Mouse (Mus musculus): ENCODE data around the gene Epb41l1. TPM values are rescaled to one million over a fixed set of nuclear protein-coding genes. Genes with fewer than 3 reads are reported as not detected.
A peak's percentile ranks its signal among the peaks of the same experiment; 100 is the strongest.

The Epb41l1 gene
- polyA plus RNA-seq, 1 experiment, result 38.1 TPM

- Histone ChIP-seq H3K27me3 (replicated peaks; ENCODE audit: control insufficient read depth, insufficient read depth, low read length) (no peaks in the 10 kb centered on the region), H3K4me3 (ENCODE audit: insufficient read depth, low read depth, low read length) (no peak overlapping the region), H3K27ac (ENCODE audit: insufficient read depth, low read depth, low read length) (no peak overlapping the region), H3K36me3 (ENCODE audit: control insufficient read depth, insufficient read depth, low read length) (no peaks in the 10 kb centered on the region), H3K4me1 (ENCODE audit: control insufficient read depth, insufficient read depth, low read length) (no peaks in the 10 kb centered on the region)
- 74% methylated on average over 2 of the region's 2 CpGs for WGBS
- TF ChIP-seq POLR2A (IDR thresholded peaks at IDR 0.05; ENCODE audit: low read depth, low read length), result no peak
- no peak for TF ChIP-seq CTCF (conservative IDR thresholded peaks at IDR 0.05; ENCODE audit: insufficient read depth, insufficient read length, low read depth, low read length)
- DNase-seq, result no peak
These were observed 5.7 kb upstream of the Epb41l1 start for GRCm38 (mm10) chr2:156414996-156415395.

- Histone ChIP-seq H3K36me3 (ENCODE audit: control insufficient read depth, insufficient read depth, low read length) (no peaks in the 10 kb centered on the region), H3K27me3 (replicated peaks; ENCODE audit: control insufficient read depth, insufficient read depth, low read length) (no peaks in the 10 kb centered on the region), H3K27ac (ENCODE audit: insufficient read depth, low read depth, low read length) (no peak overlapping the region), H3K4me1 (ENCODE audit: control insufficient read depth, insufficient read depth, low read length) (0 out of 2 replicates have a peak, but pooled peaks cover 2% of the 10 kb centered on the region), H3K4me3 (ENCODE audit: insufficient read depth, low read depth, low read length) (no peak overlapping the region)
- 79% methylated on average over 5 of the region's 5 CpGs for WGBS
- TF ChIP-seq POLR2A (IDR thresholded peaks at IDR 0.05; ENCODE audit: low read depth, low read length), result no peak
- no peak for TF ChIP-seq CTCF (conservative IDR thresholded peaks at IDR 0.05; ENCODE audit: insufficient read depth, insufficient read length, low read depth, low read length)
- DNase-seq, result no peak
These were observed 5.0 kb upstream of the Epb41l1 start for GRCm38 (mm10) chr2:156415674-156416073.

GRCm38 (mm10) chr2:156417194-156417593 is 3.5 kb upstream of the Epb41l1 start:
- Histone ChIP-seq H3K27me3 (replicated peaks; ENCODE audit: control insufficient read depth, insufficient read depth, low read length) (no peaks in the 10 kb centered on the region), H3K4me3 (ENCODE audit: insufficient read depth, low read depth, low read length) (no peak overlapping the region), H3K4me1 (ENCODE audit: control insufficient read depth, insufficient read depth, low read length) (0 out of 2 replicates have a peak, but pooled peaks cover 2% of the 10 kb centered on the region), H3K36me3 (ENCODE audit: control insufficient read depth, insufficient read depth, low read length) (no peaks in the 10 kb centered on the region), H3K27ac (ENCODE audit: insufficient read depth, low read depth, low read length) (no peak overlapping the region)
- TF ChIP-seq CTCF (conservative IDR thresholded peaks at IDR 0.05; ENCODE audit: insufficient read depth, insufficient read length, low read depth, low read length), result no peak
- no peak for TF ChIP-seq POLR2A (IDR thresholded peaks at IDR 0.05; ENCODE audit: low read depth, low read length)
- 21% methylated on average over 1 of the region's 1 CpGs for WGBS
- DNase-seq, result no peak

DNA sequence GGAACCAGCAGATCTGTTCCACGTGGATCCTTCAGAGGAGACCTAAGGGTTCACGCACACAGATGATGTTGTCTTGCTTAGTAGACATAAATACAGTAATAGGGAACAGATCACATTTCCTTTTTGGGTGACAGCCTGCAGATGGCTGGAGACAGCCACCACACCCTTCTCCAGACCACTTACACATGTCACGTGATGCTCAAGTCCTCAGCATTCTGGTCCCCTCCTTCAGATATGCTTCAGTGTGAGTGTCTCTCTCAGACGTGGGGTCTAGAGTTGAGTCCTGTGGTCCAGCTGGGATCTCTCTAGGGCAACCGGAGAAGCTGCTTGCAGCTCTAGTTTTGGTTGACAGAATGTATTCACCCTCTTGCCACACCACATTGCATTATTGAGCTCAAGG is 2.2 kb upstream of the Epb41l1 start:
- Histone ChIP-seq H3K4me1 (ENCODE audit: control insufficient read depth, insufficient read depth, low read length) (0 out of 2 replicates have a peak, but pooled peaks cover 2% of the 10 kb centered on the region), H3K27ac (ENCODE audit: insufficient read depth, low read depth, low read length) (no peak overlapping the region), H3K36me3 (ENCODE audit: control insufficient read depth, insufficient read depth, low read length) (no peaks in the 10 kb centered on the region), H3K27me3 (replicated peaks; ENCODE audit: control insufficient read depth, insufficient read depth, low read length) (no peaks in the 10 kb centered on the region), H3K4me3 (ENCODE audit: insufficient read depth, low read depth, low read length) (no peak overlapping the region)
- DNase-seq, result no peak
- WGBS, result 85% methylated on average over 5 of the region's 5 CpGs
- TF ChIP-seq POLR2A (IDR thresholded peaks at IDR 0.05; ENCODE audit: low read depth, low read length) (no peak), CTCF (conservative IDR thresholded peaks at IDR 0.05; ENCODE audit: insufficient read depth, insufficient read length, low read depth, low read length) (no peak)

- no peak for DNase-seq
- Histone ChIP-seq H3K27me3 (replicated peaks; ENCODE audit: control insufficient read depth, insufficient read depth, low read length) (no peaks in the 10 kb centered on the region), H3K27ac (ENCODE audit: insufficient read depth, low read depth, low read length) (peak overlapping the region; percentile 40), H3K4me3 (ENCODE audit: insufficient read depth, low read depth, low read length) (peak overlapping the region; percentile 58), H3K36me3 (ENCODE audit: control insufficient read depth, insufficient read depth, low read length) (no peaks in the 10 kb centered on the region), H3K4me1 (ENCODE audit: control insufficient read depth, insufficient read depth, low read length) (0 out of 2 replicates have a peak, but pooled peaks cover 2% of the 10 kb centered on the region)
- WGBS, result 30% methylated on average over 14 of the region's 14 CpGs
- no peak for TF ChIP-seq POLR2A (IDR thresholded peaks at IDR 0.05; ENCODE audit: low read depth, low read length)
- no peak for TF ChIP-seq CTCF (conservative IDR thresholded peaks at IDR 0.05; ENCODE audit: insufficient read depth, insufficient read length, low read depth, low read length)
These were observed 399 bp upstream of the Epb41l1 start for GRCm38 (mm10) chr2:156420327-156420693.

DNA sequence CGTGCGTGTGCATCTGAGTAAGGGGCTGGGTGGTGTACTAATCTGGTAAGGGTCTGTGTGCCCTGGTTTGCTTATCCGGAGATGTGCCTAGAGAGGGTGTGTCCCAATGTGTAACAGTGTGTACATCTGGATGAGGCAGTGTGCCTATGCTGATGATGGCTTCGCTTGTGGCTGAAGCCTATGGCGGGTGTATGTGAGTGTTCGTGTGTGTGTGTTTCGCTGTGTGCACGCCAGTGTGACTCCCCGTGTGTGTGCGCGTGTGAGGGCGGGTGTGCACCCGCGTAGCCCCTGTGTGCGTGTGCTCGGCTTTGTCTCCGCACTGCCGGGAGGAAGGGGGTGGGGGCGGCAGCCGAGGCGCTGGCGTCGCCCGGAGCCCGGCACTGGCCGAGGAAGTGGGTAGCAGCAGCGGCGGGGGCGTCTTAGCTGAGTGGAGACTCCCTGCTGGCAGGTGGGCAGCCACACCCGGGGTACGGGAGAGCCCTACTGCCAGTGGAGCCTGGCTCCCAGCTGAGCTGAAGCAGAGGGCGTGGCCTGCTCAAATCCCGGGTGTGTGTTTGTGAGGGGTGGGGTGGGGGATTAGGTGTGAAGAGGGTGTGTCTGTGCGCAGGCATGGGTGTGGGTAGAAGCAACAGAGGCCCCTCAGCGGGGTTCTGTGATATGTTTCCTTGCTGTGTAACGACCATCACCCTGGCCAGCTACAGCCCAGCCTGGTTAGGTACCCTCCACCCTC is 837 bp downstream of the Epb41l1 start:
- no peak for DNase-seq
- Histone ChIP-seq H3K4me3 (ENCODE audit: insufficient read depth, low read depth, low read length) (peak overlapping the region; percentile 58), H3K27me3 (replicated peaks; ENCODE audit: control insufficient read depth, insufficient read depth, low read length) (no peaks in the 10 kb centered on the region), H3K36me3 (ENCODE audit: control insufficient read depth, insufficient read depth, low read length) (no peaks in the 10 kb centered on the region), H3K4me1 (ENCODE audit: control insufficient read depth, insufficient read depth, low read length) (0 out of 2 replicates have a peak, but pooled peaks cover 2% of the 10 kb centered on the region), H3K27ac (ENCODE audit: insufficient read depth, low read depth, low read length) (peak overlapping the region; percentile 32)
- WGBS, result under 1% methylated on average over 36 of the region's 36 CpGs
- no peak for TF ChIP-seq POLR2A (IDR thresholded peaks at IDR 0.05; ENCODE audit: low read depth, low read length)
- TF ChIP-seq CTCF (conservative IDR thresholded peaks at IDR 0.05; ENCODE audit: insufficient read depth, insufficient read length, low read depth, low read length), result no peak

GRCm38 (mm10) chr2:156422631-156423030 is 1.9 kb downstream of the Epb41l1 start:
- Histone ChIP-seq H3K36me3 (ENCODE audit: control insufficient read depth, insufficient read depth, low read length) (no peaks in the 10 kb centered on the region), H3K27me3 (replicated peaks; ENCODE audit: control insufficient read depth, insufficient read depth, low read length) (no peaks in the 10 kb centered on the region), H3K27ac (ENCODE audit: insufficient read depth, low read depth, low read length) (peak overlapping the region; percentile 4; the same call in 1 of the 2 replicates), H3K4me1 (ENCODE audit: control insufficient read depth, insufficient read depth, low read length) (0 out of 2 replicates have a peak, but pooled peaks cover 2% of the 10 kb centered on the region), H3K4me3 (ENCODE audit: insufficient read depth, low read depth, low read length) (no peak overlapping the region)
- 30% methylated on average over 7 of the region's 8 CpGs for WGBS
- no peak for TF ChIP-seq POLR2A (IDR thresholded peaks at IDR 0.05; ENCODE audit: low read depth, low read length)
- no peak for TF ChIP-seq CTCF (conservative IDR thresholded peaks at IDR 0.05; ENCODE audit: insufficient read depth, insufficient read length, low read depth, low read length)
- no peak for DNase-seq
